Mouse (Mus musculus) heart, adult 2 months (tissue): ENCODE measurements around the gene Grb10. TPM values are rescaled to one million over a fixed set of nuclear protein-coding genes. Genes with fewer than 3 reads are reported as not detected.
A peak's percentile ranks its signal among the peaks of the same experiment; 100 is the strongest.

Source experiments
- DNase-seq, 2 experiments: peaks; one replicate each; pipeline ENCODE4 v3.0.0; 2021
- H3K27ac ChIP-seq: fragments of 200-600 bp; 2 replicates; pipeline ENCODE4 v1.8.1; 2022
- H3K27me3 ChIP-seq: fragments of 200-500 bp; 2 replicates; pipeline ENCODE4 v1.6.1; 2012; ENCODE audit warnings: mild to moderate bottlenecking, low read length, inconsistent platforms, mixed read lengths; ENCODE audit not compliant: control insufficient read depth, insufficient read depth
- H3K36me3 ChIP-seq: fragments of 200-500 bp; 2 replicates; pipeline ENCODE4 v1.6.1; 2012; ENCODE audit warnings: low read length, inconsistent platforms; ENCODE audit not compliant: control insufficient read depth, insufficient read depth
- H3K4me1 ChIP-seq: fragments of 200-500 bp; 2 replicates; pipeline ENCODE4 v1.6.1; 2011; ENCODE audit warnings: low read length; ENCODE audit not compliant: control insufficient read depth, insufficient read depth
- H3K4me3 ChIP-seq: fragments of 200-600 bp; 2 replicates; pipeline ENCODE4 v1.8.1; 2022
- H3K79me2 ChIP-seq: fragments of 200-500 bp; replicated peaks from 2 replicates; pipeline ENCODE4 v1.6.1; 2012; ENCODE audit warnings: mild to moderate bottlenecking, inconsistent platforms, low read length, moderate library complexity, mixed read lengths; ENCODE audit not compliant: control insufficient read depth, insufficient read depth
- H3K9ac ChIP-seq: fragments of 200-500 bp; 2 replicates; pipeline ENCODE4 v1.6.1; 2012; ENCODE audit warnings: low read depth, mild to moderate bottlenecking, control low read depth, inconsistent platforms, low read length, mixed read lengths
- CTCF ChIP-seq: fragments of 200-600 bp; IDR thresholded peaks from 2 replicates; pipeline ENCODE4 v1.8.1; 2022; ENCODE audit warnings: antibody characterized with exemption, mild to moderate bottlenecking, moderate library complexity
- EP300 ChIP-seq: fragments of 200-500 bp; IDR thresholded peaks from 2 replicates; pipeline ENCODE4 v1.6.1; 2011; ENCODE audit warnings: low read depth, low read length, control low read depth; ENCODE audit not compliant: insufficient read depth
- POLR2A ChIP-seq: fragments of 200-500 bp; IDR thresholded peaks from 2 replicates; pipeline ENCODE4 v1.6.1; 2011; ENCODE audit warnings: mild to moderate bottlenecking, low read depth, low read length, control low read depth; ENCODE audit not compliant: insufficient read depth
- WGBS: fragments of 180-500 bp; shearing (Covaris S2); methylation state at CpG from one replicate; pipeline ENCODE4 v1.1.7; 2018; 5-methylcytosine and 5-hydroxymethylcytosine counted together
- intact Hi-C: fragments of 180-260 bp; cut with DNase I; formaldehyde crosslinking; loops from one replicate; pipeline ENCODE4 v1.15.1; 2025
- polyA plus RNA-seq: library from polyadenylated mRNA; depleted of rRNA; stranded (reverse); fragments of >200 nt; gene quantifications from 2 replicates; pipeline ENCODE4 v1.2.3, GENCODE M21; 2012
- total RNA-seq, 2 experiments: library from RNA; stranded (reverse); gene quantifications; 2 replicates each; pipeline ENCODE4 v1.2.3; 2021

Grb10 gene
- total and polyA plus RNA-seq, 3 experiments = 36.9 to 66.2 (median 65.1) TPM

GRCm38 (mm10) chr11:12059005-12059404 is 20.5 kb upstream of the Grb10 start:
- DNase-seq = no peak
- Histone ChIP-seq H3K27me3 (no peaks in the 10 kb centered on the region; the same call in 1 of the 2 replicates), H3K9ac (no peak overlapping the region), H3K4me1 (no peaks in the 10 kb centered on the region), H3K27ac (no peak overlapping the region), H3K36me3 (no peaks in the 10 kb centered on the region), H3K4me3 (no peak overlapping the region), H3K79me2 (no peaks in the 10 kb centered on the region)
- 69% methylated on average over 4 of the region's 4 CpGs for WGBS
- intact Hi-C loops = no loop called here
- no peak for TF ChIP-seq POLR2A

GRCm38 (mm10) chr11:12048547-12049327 is 10.3 kb upstream of the Grb10 start:
- H3K9ac ChIP-seq = no peak overlapping the region
- TF ChIP-seq CTCF (no peak), POLR2A (no peak), EP300 (no peak)
- 29% methylated on average over 2 of the region's 2 CpGs for WGBS
- intact Hi-C loops = no loop called here
- no peaks in the 10 kb centered on the region; the same call in 1 of the 2 replicates for H3K4me1 ChIP-seq
- H3K27ac ChIP-seq = no peak overlapping the region
- no peaks in the 10 kb centered on the region for H3K79me2 ChIP-seq
- no peak overlapping the region for H3K4me3 ChIP-seq
- peak; percentile 28 to 31 for DNase-seq
- no peaks in the 10 kb centered on the region; the same call in 1 of the 2 replicates for H3K27me3 ChIP-seq
- no peaks in the 10 kb centered on the region for H3K36me3 ChIP-seq

GRCm38 (mm10) chr11:12048135-12048534 is 9.7 kb upstream of the Grb10 start:
- no peak for DNase-seq
- TF ChIP-seq EP300 = no peak
- no peak for TF ChIP-seq POLR2A
- no peak for TF ChIP-seq CTCF
- Histone ChIP-seq H3K27ac (no peak overlapping the region), H3K9ac (no peak overlapping the region), H3K4me1 (no peaks in the 10 kb centered on the region; the same call in 1 of the 2 replicates), H3K36me3 (no peaks in the 10 kb centered on the region), H3K79me2 (no peaks in the 10 kb centered on the region), H3K4me3 (no peak overlapping the region), H3K27me3 (no peaks in the 10 kb centered on the region; the same call in 1 of the 2 replicates)
- intact Hi-C loops = no loop called here
- WGBS = 65% methylated on average over 1 of the region's 1 CpGs

DNA sequence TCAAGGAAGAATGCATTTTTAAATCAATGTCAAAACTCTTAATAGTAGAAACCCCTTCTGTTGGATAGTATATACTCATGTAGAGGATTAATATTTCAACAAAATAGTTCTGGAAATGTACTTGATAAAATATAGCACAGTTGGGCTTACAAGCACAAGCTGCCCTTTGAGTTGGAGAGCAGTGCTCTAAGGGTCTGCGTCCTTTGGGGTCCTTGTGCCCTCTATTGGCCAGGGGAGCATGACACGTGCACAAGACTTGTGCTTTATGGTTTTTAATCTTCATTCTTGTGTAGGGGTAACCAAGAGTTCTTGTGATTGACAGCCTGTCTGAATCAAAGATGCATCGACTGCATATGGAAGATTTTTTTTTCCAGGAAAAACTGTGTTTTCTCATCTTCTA is 5.8 kb upstream of the Grb10 start:
- intact Hi-C loops = no loop called here
- Histone ChIP-seq H3K27me3 (peaks cover 3% of the 10 kb centered on the region; the same call in 1 of the 2 replicates), H3K4me3 (no peak overlapping the region), H3K36me3 (no peaks in the 10 kb centered on the region), H3K9ac (no peak overlapping the region), H3K4me1 (no peaks in the 10 kb centered on the region; the same call in 1 of the 2 replicates), H3K27ac (no peak overlapping the region), H3K79me2 (no peaks in the 10 kb centered on the region)
- WGBS = 65% methylated on average over 3 of the region's 3 CpGs
- TF ChIP-seq EP300 (no peak), POLR2A (no peak), CTCF (peak; percentile 42)
- no peak for DNase-seq

GRCm38 (mm10) chr11:12041787-12042186 is 3.3 kb upstream of the Grb10 start:
- no peaks in the 10 kb centered on the region for H3K4me1 ChIP-seq
- no peaks in the 10 kb centered on the region for H3K36me3 ChIP-seq
- H3K9ac ChIP-seq = no peak overlapping the region
- peaks cover 5% of the 10 kb centered on the region; the same call in 1 of the 2 replicates for H3K27me3 ChIP-seq
- 69% methylated on average over 4 of the region's 4 CpGs for WGBS
- H3K27ac ChIP-seq = no peak overlapping the region
- TF ChIP-seq CTCF (no peak), POLR2A (no peak), EP300 (no peak)
- H3K79me2 ChIP-seq = no peaks in the 10 kb centered on the region
- DNase-seq = no peak
- no peak overlapping the region for H3K4me3 ChIP-seq
- intact Hi-C loops = no loop called here

DNA sequence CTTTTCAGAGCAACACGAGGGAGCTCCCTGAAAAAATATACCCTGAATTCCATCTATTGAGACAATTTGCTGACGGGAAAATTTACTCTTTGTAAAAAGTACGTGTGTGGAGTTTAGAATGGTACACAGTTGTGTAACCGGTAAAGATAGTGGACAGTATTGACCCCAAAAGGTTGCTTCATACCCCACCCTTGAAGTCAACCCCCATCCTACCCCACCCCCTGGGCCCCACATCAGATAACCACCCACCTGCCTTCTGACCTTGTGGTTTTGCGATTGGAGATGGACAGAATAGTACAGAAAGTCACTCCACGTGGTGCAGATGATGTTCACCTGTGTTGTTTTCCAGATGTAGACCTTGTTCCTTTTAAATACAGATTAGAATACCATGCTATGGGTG is 2.9 kb upstream of the Grb10 start:
- no peak overlapping the region for H3K9ac ChIP-seq
- intact Hi-C loops = no loop called here
- no peak overlapping the region for H3K4me3 ChIP-seq
- no peak for DNase-seq
- H3K4me1 ChIP-seq = no peaks in the 10 kb centered on the region
- no peak overlapping the region for H3K27ac ChIP-seq
- TF ChIP-seq CTCF (no peak), POLR2A (no peak), EP300 (no peak)
- 85% methylated on average over 6 of the region's 6 CpGs for WGBS
- H3K79me2 ChIP-seq = no peaks in the 10 kb centered on the region
- H3K36me3 ChIP-seq = no peaks in the 10 kb centered on the region
- H3K27me3 ChIP-seq = peaks cover 5% of the 10 kb centered on the region; the same call in 1 of the 2 replicates
